Mouse (Mus musculus): Measurements from ENCODE around the gene Map3k1.
"Not testable (repeated sequence)": the region's sequence is repeated elsewhere in the genome, so short reads cannot be mapped to it uniquely, and the experiment has no call there.

Map3k1 gene

DNA sequence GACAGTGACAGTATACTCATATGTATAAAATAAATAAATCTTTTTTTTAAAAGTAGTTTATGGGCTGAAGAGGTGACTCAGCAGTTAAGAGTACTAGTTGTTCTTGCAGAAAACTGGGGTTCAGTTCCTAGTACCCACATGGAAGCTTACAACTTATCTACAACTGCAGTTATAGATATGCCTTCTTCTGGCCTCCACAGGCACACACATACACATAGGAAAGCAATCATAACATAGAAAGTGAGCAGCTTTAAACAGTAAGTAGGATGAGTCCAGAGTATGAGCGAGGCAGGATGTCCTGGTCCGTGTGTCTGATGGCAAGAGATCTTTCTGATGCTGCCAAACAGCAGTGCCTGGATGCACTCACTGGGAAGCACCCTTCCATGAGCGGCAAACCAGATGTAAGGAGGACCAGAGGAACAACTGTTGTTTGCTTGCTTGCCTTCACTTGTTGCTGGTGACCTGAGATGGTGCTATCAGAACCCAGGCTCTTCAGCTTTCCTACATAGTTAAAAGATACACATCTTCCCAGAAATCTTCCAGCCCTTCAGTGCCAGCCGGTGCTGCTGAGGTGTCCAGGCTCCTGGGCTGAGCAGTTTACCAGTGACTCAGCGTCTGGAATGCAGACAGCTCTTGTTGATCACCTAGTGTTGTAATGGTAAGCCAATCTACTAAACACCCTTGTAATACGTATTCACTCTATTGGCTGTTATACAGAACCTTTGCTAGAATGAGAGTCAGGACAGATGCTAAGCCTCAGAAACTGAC lies 64.4 kb downstream of the Map3k1 start:
- in situ Hi-C loops (cut with MboI, MseI): loop anchor here (10.0 kb wide), 1 partner anchor 280 kb away; no protein-coding TSS in a partner anchor

DNA sequence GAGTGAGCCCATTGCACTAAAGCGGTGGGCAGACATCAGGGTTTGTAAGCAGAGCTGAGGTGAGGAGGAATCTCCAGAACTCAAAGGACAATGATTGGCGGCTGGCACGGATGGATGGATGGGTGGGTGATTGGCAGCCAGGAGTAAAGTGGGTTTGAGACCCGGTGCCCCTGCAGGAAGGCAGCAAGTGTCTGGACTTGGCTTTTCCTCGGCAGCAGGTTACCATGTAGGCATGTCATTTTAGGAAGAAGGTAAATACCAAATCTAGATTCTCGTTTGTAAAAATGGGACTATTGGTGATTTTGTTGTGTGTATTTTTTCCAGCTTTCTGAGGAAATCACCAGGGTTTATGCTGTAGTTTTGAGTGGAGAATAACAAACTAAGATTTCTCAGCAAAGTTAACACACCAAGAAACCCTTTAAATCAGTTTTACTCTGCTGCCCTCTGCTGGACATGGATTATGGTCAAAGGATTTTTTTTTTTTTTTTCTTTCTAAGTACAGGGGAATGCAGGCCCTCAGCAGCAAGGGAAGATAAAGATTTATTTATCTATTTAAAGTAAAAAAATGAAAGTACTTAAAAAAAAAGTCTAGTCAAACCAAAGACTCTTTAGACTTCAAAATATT lies 66.7 kb downstream of the Map3k1 start:
- in situ Hi-C loops (cut with MboI, MseI): loop anchor here (10.0 kb wide), 1 partner anchor 277 kb away; no protein-coding TSS in a partner anchor

DNA sequence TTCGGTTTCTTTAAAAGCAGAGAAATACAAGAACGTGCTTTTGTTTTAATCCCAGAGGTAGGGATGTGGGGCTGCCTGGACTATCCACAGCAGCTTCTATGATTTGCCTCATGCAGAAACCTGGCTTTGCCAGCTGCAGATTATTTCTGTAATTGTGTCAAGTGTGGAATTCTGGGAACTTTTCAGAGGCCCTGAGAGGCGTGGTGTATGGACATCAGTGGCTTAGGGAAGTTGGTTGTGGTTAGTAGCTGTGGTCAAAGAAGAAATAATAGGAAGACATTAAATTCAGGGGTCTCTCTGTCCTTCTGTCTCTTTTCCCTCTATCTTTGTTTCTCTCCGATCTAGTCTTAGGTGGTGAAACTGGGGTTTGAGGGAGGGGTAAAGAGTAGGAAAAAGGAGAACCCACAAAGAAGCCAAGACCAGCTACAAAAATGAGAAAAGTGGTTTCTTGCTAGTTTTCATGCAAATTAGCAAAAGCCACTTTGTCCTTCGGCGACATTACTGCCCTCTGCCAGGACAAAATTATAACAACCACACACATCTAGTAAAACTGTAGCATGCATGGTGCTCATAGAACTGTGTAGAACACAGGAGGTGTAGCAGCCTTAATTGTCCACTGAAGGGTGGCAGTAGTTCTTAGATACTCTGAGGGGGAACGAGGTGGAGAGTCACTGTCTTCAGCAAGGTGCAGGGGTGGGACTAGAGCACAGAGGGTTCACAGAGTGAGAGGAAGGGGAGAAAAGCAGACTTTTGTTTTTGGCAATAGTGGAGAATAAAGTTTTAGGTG lies 67.4 kb downstream of the Map3k1 start:
- in situ Hi-C loops (cut with MboI, MseI): loop anchor here (10.0 kb wide), 1 partner anchor 277 kb away; no protein-coding TSS in a partner anchor

DNA sequence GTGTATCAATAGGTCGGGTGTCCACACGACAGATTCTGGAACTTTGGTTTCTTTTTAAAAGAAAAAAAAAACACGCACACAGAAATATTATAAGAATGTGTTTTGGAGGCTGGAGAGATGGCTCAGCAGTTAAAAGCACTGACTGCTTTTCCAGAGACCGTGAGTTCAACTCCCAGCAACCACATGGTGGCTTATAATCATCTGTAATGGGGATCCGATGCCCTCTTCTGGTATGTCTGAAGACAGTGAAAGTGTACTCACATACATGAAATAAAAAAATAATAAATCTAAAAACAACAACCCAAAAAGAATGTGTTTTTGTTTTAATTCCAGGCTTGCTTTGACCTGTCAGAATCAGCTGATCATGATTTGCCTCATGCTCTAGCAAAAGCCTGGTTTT lies 81.9 kb downstream of the Map3k1 start:
- in situ Hi-C loops (cut with MboI, MseI): loop anchor here (10.0 kb wide), 2 partner anchors 162 to 1332 kb away; partner anchors contain the start of gene Plk2

DNA sequence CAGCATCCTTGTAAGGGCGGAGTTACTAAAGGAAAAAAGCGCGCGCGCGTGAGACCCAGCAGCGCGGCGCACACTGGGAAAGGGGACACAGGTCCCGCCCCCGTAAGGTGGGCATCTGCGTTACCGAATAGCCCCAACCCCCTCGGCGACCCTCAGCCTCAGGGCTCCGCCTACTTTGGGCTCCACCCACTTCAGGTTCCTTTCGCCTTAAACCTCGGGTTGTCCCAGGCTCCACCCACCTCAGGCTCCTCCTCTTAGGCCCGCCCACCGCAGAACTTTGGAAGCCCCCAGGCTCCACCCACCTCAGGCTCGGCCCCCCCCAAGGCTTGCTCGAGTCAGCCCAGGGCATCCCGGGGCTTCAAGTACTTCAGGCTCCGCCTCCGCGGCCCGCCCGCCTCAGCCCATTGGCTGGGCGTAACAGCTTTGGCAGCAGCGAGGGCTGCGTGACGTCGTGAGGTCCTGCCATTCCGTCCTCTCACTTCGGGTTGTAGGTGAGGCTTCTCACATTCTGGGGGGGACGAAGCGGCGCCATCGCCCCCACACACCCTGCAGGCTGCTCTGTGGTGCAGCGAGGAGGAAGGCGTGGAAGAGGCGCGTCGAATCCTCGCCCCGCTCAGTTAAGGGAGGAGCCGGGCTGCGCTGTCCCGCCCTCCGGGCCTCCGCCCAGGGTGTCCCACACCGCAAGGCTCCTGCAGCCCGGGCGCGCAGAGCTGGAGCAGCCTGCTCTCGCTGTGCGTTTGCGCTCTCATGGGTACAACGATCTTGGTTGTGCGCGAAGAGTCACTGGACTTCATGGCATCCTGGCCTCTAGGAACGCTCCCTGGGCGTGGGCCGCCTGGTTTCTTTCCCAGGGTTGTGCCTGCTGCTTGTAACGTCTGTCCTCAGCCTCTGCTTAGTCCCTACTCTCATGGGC lies 83.4 kb downstream of the Map3k1 start:
- in situ Hi-C loops (cut with MboI, MseI): loop anchor here (10.0 kb wide), 2 partner anchors 161 to 1331 kb away; partner anchors contain the start of gene Plk2

DNA sequence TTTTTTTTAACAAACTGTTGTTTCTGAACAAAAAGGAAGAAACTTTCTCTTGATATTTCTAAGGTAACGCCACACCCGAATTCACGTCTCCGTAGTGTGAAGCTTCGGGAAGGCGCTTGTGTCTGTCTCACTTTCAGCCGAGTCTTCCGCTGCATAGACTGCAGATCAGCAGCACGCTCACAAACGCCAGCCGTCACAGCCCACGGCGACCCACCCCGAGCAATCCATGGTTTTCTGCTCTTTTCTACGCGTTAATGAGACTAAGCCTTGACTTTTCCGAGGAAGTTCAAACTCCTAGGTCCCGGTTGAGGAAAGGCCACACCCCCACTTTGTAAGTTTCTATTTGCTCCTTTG lies 84.0 kb downstream of the Map3k1 start:
- in situ Hi-C loops (cut with MboI, MseI): loop anchor here (10.0 kb wide), 2 partner anchors 160 to 1330 kb away; partner anchors contain the start of gene Plk2

DNA sequence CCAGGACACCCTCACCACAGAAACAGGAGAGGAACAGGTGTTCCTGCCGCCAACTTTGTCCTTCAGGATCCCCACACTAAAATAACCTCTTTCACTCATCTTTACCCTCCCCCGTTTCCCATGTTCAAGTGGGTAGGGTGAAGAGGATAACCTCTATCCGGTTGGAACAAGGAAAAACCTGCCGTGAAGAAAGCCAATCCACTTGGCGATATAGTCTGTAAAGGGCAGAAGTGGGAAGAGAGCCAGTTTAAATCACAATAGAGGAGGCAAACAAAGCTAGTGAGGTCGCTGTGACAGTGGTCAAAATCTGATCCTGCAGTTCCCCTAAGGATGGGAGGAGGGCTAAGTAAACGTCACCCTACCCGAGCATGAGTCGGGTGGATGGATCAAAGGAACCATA lies 89.1 kb downstream of the Map3k1 start:
- in situ Hi-C loops (cut with MboI, MseI): loop anchor here (10.0 kb wide), 2 partner anchors 155 to 1325 kb away; partner anchors contain the start of gene Plk2

DNA sequence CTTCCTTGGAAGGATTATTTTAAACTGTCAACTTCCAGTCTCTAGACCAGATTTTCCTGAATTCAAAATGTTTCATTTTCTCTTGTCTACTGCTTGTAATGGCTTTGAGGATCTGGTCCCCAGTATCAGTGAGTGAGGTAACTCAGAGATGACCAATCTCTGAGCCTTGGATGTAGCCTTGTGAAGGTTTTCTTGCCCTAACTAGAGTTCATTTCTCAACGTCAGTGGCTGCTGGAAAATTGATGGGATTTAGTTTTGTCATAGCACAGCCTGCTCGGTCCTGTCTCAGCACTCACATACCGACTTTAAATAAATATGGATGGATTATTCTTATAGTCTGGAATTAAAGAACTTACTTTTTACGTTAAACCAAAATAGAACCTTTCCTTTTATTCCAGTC lies 98.3 kb downstream of the Map3k1 start:
- in situ Hi-C loops (cut with MboI, MseI): no loop called here

DNA sequence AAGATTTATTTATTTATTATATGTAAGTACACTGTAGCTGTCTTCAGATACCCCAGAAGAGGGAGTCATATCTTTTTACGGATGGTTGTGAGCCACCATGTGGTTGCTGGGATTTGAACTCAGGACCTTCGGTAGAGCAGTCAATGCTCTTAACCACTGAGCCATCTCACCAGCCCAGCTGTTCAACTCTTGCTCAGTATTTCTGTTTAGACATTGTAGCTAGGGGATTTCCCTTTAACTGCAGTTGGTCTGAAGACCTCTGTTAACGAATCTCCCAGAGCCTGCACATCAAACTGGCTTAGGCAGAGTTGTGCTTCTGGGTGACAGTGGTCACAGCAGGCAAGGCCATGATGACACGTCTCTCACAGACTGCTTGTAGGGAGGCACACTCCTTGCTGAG lies 104.8 kb downstream of the Map3k1 start:
- in situ Hi-C loops (cut with MboI, MseI): not testable (repeated sequence)

DNA sequence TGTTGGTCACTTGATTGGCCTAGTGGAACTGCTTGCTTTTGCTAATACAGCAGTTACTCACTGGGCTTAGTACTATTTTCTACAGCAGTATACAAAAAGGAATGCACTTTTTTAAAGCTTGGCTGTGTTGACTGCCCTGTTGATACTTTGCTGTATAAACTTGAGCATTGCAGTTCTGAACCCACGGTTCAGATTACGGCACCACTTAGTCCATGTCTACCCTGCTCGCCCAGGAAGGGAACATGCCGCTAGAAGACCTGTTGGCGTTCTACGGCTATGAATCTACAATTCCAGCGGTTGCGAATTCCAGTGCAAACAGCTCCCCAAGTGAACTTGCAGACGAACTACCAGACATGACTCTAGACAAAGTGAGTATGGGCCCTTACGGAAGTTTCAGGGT lies 105.4 kb downstream of the Map3k1 start:
- in situ Hi-C loops (cut with MboI, MseI): no loop called here
